Mouse (Mus musculus) heart, postnatal 0 days (tissue): Measurements from ENCODE around the gene Tle6. TPM values are rescaled to one million over a fixed set of nuclear protein-coding genes. Genes with fewer than 3 reads are reported as not detected.
A peak's percentile ranks its signal among the peaks of the same experiment; 100 is the strongest.

ENCODE experiments used
- ATAC-seq: fragments of 200-750 bp; cut with Nextera tagmentation; 2 replicates; pipeline ENCODE4 v1.8.0; 2017; ENCODE audit warnings: low read depth, moderate number of reproducible peaks, moderate library complexity; ENCODE audit not compliant: insufficient read depth
- DNase-seq: peaks from one replicate; pipeline ENCODE4 v3.0.0-alpha.2; 2016; ENCODE audit warnings: low spot score
- H3K27ac ChIP-seq: fragments of 300-500 bp; sonication (generic); 2 replicates; pipeline ENCODE4 v1.5.1; 2014; ENCODE audit warnings: low read depth, mild to moderate bottlenecking
- H3K27me3 ChIP-seq: fragments of 300-500 bp; sonication (generic); 2 replicates; pipeline ENCODE4 v1.6.1; 2014; ENCODE audit warnings: low read length, mixed read lengths; ENCODE audit not compliant: control insufficient read depth, insufficient read depth
- H3K36me3 ChIP-seq: fragments of 300-500 bp; sonication (generic); replicated peaks from 2 replicates; pipeline ENCODE4 v1.6.1; 2014; ENCODE audit warnings: low read length, mixed read lengths; ENCODE audit not compliant: control insufficient read depth, insufficient read depth
- H3K4me1 ChIP-seq: fragments of 300-500 bp; sonication (generic); 2 replicates; pipeline ENCODE4 v1.6.1; 2014; ENCODE audit warnings: antibody characterized with exemption; ENCODE audit not compliant: control insufficient read depth, insufficient read depth
- H3K4me2 ChIP-seq: fragments of 300-500 bp; sonication (generic); 2 replicates; pipeline ENCODE4 v1.6.1; 2014; ENCODE audit warnings: low read depth, mild to moderate bottlenecking, low read length, moderate library complexity
- H3K4me3 ChIP-seq: fragments of 300-500 bp; sonication (generic); 2 replicates; pipeline ENCODE4 v1.5.1; 2014; ENCODE audit warnings: low read depth, low read length
- H3K9ac ChIP-seq: fragments of 300-500 bp; sonication (generic); replicated peaks from 2 replicates; pipeline ENCODE4 v1.6.1; 2014; ENCODE audit warnings: low read depth, low read length, mixed read lengths
- H3K9me3 ChIP-seq: fragments of 300-500 bp; sonication (generic); replicated peaks from 2 replicates; pipeline ENCODE4 v1.6.1; 2016; ENCODE audit warnings: low read length; ENCODE audit not compliant: control insufficient read depth
- CTCF ChIP-seq: IDR thresholded peaks from 2 replicates; pipeline ENCODE4 v1.5.1; 2016; ENCODE audit warnings: antibody characterized with exemption, control low read depth, low read depth
- EP300 ChIP-seq: IDR thresholded peaks from 2 replicates; pipeline ENCODE4 v1.6.1; 2016; ENCODE audit warnings: antibody characterized with exemption, low read depth
- WGBS: fragments of 180-500 bp; shearing (Covaris S2); extraction: QIAGEN DNeasy Blood & Tissue Kit; methylation state at CpG from one replicate; pipeline ENCODE4 v1.1.7; 2014; 5-methylcytosine and 5-hydroxymethylcytosine counted together
- polyA plus RNA-seq: library from polyadenylated mRNA; unstranded; fragments of >200 nt; fragmentation: Nextera tagmentation; extraction: Ambion mirVana; gene quantifications from 2 replicates; pipeline ENCODE4 v1.2.1, GENCODE M21; 2015
- total RNA-seq: library from RNA; depleted of rRNA; stranded (reverse); fragments of >200 nt; gene quantifications from 2 replicates; pipeline ENCODE4 v1.2.3, GENCODE M21; 2014; ENCODE audit warnings: low replicate concordance

The Tle6 gene
- total and polyA plus RNA-seq, 2 experiments from 2014 or later = 18.6 to 19.3 TPM

- Histone ChIP-seq H3K4me3 (peak within 1 kb of the TSS; percentile 97), H3K27me3 (no peaks in the 10 kb centered on the region), H3K9ac (peak within 1 kb of the TSS; percentile 96), H3K4me1 (peaks cover 30% of the 10 kb centered on the region), H3K36me3 (no peaks in the 10 kb centered on the region), H3K9me3 (no peaks in the 10 kb centered on the region), H3K4me2 (peak within 1 kb of the TSS; percentile 100), H3K27ac (peak within 1 kb of the TSS; percentile 76)
- ATAC-seq = peak; percentile 94
- peak; percentile 99 for DNase-seq
- TF ChIP-seq EP300 = no peak
- no peak for TF ChIP-seq CTCF
- WGBS = 1% methylated on average over 44 of the region's 59 CpGs
Observed at GRCm38 (mm10) chr10:81545161-81545747, 55.6 kb downstream of the Tle6 start, which contains the start of gene Gna11. TSS of gene Gna11 (minus strand) at chr10:81545190.

GRCm38 (mm10) chr10:81544296-81545160, 56.3 kb downstream of the Tle6 start:
- peak overlapping the region; percentile 100 for H3K4me2 ChIP-seq
- peak overlapping the region; percentile 96 for H3K9ac ChIP-seq
- TF ChIP-seq CTCF = no peak
- no peak for TF ChIP-seq EP300
- DNase-seq (no peak), ATAC-seq (peak; percentile 10)
- H3K27ac ChIP-seq = peak overlapping the region; percentile 76
- peak overlapping the region; percentile 97 for H3K4me3 ChIP-seq
- H3K4me1 ChIP-seq = peaks cover 30% of the 10 kb centered on the region
- WGBS = under 1% methylated on average over 67 of the region's 93 CpGs
- no peaks in the 10 kb centered on the region for H3K27me3 ChIP-seq
- no peaks in the 10 kb centered on the region for H3K36me3 ChIP-seq
- H3K9me3 ChIP-seq = no peaks in the 10 kb centered on the region

GRCm38 (mm10) chr10:81543633-81544032, 57.2 kb downstream of the Tle6 start:
- Histone ChIP-seq H3K9ac (peak overlapping the region; percentile 96), H3K27me3 (no peaks in the 10 kb centered on the region), H3K36me3 (no peaks in the 10 kb centered on the region), H3K4me3 (peak overlapping the region; percentile 97), H3K27ac (no peak overlapping the region), H3K9me3 (no peaks in the 10 kb centered on the region), H3K4me1 (peaks cover 30% of the 10 kb centered on the region), H3K4me2 (peak overlapping the region; percentile 100)
- no peak for ATAC-seq
- DNase-seq = no peak
- TF ChIP-seq EP300 (no peak), CTCF (no peak)
- WGBS = 77% methylated on average over 1 of the region's 1 CpGs

GRCm38 (mm10) chr10:81542727-81543460, 58.0 kb downstream of the Tle6 start:
- H3K4me1 ChIP-seq = peaks cover 30% of the 10 kb centered on the region
- H3K27me3 ChIP-seq = no peaks in the 10 kb centered on the region
- peak overlapping the region; percentile 100 for H3K4me2 ChIP-seq
- H3K9me3 ChIP-seq = no peaks in the 10 kb centered on the region
- H3K9ac ChIP-seq = peak overlapping the region; percentile 96; the same call in 1 of the 2 replicates
- H3K27ac ChIP-seq = peak overlapping the region; percentile 82; the same call in 1 of the 2 replicates
- 83% methylated on average over 7 of the region's 7 CpGs for WGBS
- DNase-seq = no peak
- ATAC-seq = no peak
- H3K4me3 ChIP-seq = 0 out of 2 replicates have a peak overlapping the region, but pooled peaks have one; percentile 97
- no peaks in the 10 kb centered on the region for H3K36me3 ChIP-seq
- no peak for TF ChIP-seq EP300
- no peak for TF ChIP-seq CTCF

- no peak for ATAC-seq
- Histone ChIP-seq H3K27me3 (no peaks in the 10 kb centered on the region), H3K9ac (peak overlapping the region; percentile 43; the same call in 1 of the 2 replicates), H3K4me3 (no peak overlapping the region), H3K9me3 (no peaks in the 10 kb centered on the region), H3K4me2 (peak overlapping the region; percentile 100), H3K36me3 (no peaks in the 10 kb centered on the region), H3K4me1 (peaks cover 30% of the 10 kb centered on the region), H3K27ac (peak overlapping the region; percentile 82)
- WGBS = 29% methylated on average over 10 of the region's 10 CpGs
- 0 out of 2 replicates have a peak, but pooled peaks have one; percentile 37 for TF ChIP-seq EP300
- no peak for TF ChIP-seq CTCF
- peak; percentile 29 for DNase-seq
Observed at GRCm38 (mm10) chr10:81541803-81542202, 59.1 kb downstream of the Tle6 start.
